23 mouse cellular contexts compared by ENCODE assay signal in the genomic region with DNA sequence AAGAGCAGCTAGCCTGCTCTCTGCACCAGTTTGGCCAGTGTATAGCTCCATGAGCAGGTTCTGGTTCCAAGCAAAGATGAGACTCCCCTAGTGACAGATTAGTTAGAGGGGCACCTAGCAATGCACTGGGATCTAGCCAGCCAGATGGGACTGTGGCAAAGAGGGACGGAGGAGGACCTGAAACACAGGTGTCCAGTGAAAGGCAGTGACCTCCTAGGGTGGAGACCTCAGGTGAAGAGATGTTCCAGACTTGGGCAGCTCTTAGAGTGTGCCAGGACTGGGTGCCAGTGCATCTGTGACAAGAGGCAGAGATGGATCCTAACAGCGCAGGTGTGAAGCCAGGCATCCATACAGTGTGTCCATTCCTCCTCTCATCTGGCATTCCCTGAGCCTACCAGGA. TPM values are rescaled to one million over a fixed set of nuclear protein-coding genes. Genes with fewer than 3 reads are reported as not detected.
DNase-seq lines count a peak whose midpoint lies in the region; ATAC-seq lines count a peak whose summit lies in the region.
"Had no signal": no experiment of that assay in that cellular context is flagged by ENCODE, and none has a peak within 500 bp of the region (broad histone marks: within the 10 kb centered on the region; RNA-seq: fewer than 3 reads in every experiment).

No protein-coding gene starts in this region.

- H3K27ac ChIP-seq in hindbrain, embryonic 13.5 days, result 0 out of 2 replicates have a peak overlapping the region, but pooled peaks have one; percentile 100
- no peak overlapping the region for H3K27ac ChIP-seq in hindbrain, embryonic 12.5 days
- H3K27ac ChIP-seq in midbrain, embryonic 14.5 days (replicated peaks; ENCODE audit: low read depth, low read length), result 0 out of 2 replicates have a peak overlapping the region, but pooled peaks have one; percentile 41
- no peak overlapping the region for H3K27ac ChIP-seq in midbrain, embryonic 11.5 days (ENCODE audit: low read depth, low read length)
- H3K27ac ChIP-seq: embryonic facial prominence, embryonic 10.5 days; heart, adult 2 months; heart, embryonic 15.5 days had no signal

- no peak overlapping the region for H3K4me2 ChIP-seq in hindbrain, embryonic 13.5 days
- H3K4me2 ChIP-seq in hindbrain, embryonic 12.5 days (replicated peaks), result no peak overlapping the region
- H3K4me2 ChIP-seq in midbrain, embryonic 14.5 days (ENCODE audit: low read length), result no peak overlapping the region
- H3K4me2 ChIP-seq in midbrain, embryonic 11.5 days, result no peak overlapping the region
- H3K4me2 ChIP-seq: heart, embryonic 11.5 days; heart, embryonic 15.5 days had no signal

- H3K27me3 ChIP-seq in hindbrain, embryonic 13.5 days, result no peaks in the 10 kb centered on the region
- peaks cover 28% of the 10 kb centered on the region for H3K27me3 ChIP-seq in hindbrain, embryonic 12.5 days
- H3K27me3 ChIP-seq in midbrain, embryonic 14.5 days (ENCODE audit: control insufficient read depth, insufficient read depth, low read length), result no peaks in the 10 kb centered on the region
- peaks cover 5% of the 10 kb centered on the region for H3K27me3 ChIP-seq in midbrain, embryonic 11.5 days (ENCODE audit: control insufficient read depth, insufficient read depth, low read length)

- H3K4me1 ChIP-seq in hindbrain, embryonic 13.5 days (replicated peaks), result peaks cover 50% of the 10 kb centered on the region
- H3K4me1 ChIP-seq in hindbrain, embryonic 12.5 days, result peaks cover 33% of the 10 kb centered on the region
- peaks cover 28% of the 10 kb centered on the region for H3K4me1 ChIP-seq in midbrain, embryonic 14.5 days (ENCODE audit: control insufficient read depth, insufficient read depth, low read length)
- H3K4me1 ChIP-seq in midbrain, embryonic 11.5 days (ENCODE audit: control insufficient read depth, insufficient read depth, low read length), result peaks cover 20% of the 10 kb centered on the region

- peaks cover 9% of the 10 kb centered on the region for H3K36me3 ChIP-seq in hindbrain, embryonic 13.5 days
- H3K36me3 ChIP-seq in hindbrain, embryonic 12.5 days, result no peaks in the 10 kb centered on the region
- peaks cover 4% of the 10 kb centered on the region for H3K36me3 ChIP-seq in midbrain, embryonic 14.5 days (ENCODE audit: control insufficient read depth, insufficient read depth, low read length)
- H3K36me3 ChIP-seq in midbrain, embryonic 11.5 days (ENCODE audit: control insufficient read depth, insufficient read depth, low read length), result no peaks in the 10 kb centered on the region
- H3K36me3 ChIP-seq: embryonic facial prominence, embryonic 10.5 days; G1E; heart, embryonic 15.5 days had no signal

- H3K4me3 ChIP-seq in hindbrain, embryonic 13.5 days, result no peak overlapping the region
- H3K4me3 ChIP-seq in hindbrain, embryonic 12.5 days, result no peak overlapping the region
- H3K4me3 ChIP-seq in midbrain, embryonic 14.5 days (replicated peaks; ENCODE audit: low read depth, low read length), result no peak overlapping the region
- no peak overlapping the region for H3K4me3 ChIP-seq in midbrain, embryonic 11.5 days (ENCODE audit: low read depth, low read length)
- H3K4me3 ChIP-seq: embryonic facial prominence, embryonic 10.5 days; heart, adult 2 months; heart, embryonic 15.5 days had no signal

- 82% methylated on average over 2 of the region's 2 CpGs for WGBS in hindbrain, embryonic 13.5 days
- 69% methylated on average over 2 of the region's 2 CpGs for WGBS in hindbrain, embryonic 12.5 days
- 81% methylated on average over 2 of the region's 2 CpGs for WGBS in midbrain, embryonic 14.5 days
- WGBS in midbrain, embryonic 11.5 days, result 63% methylated on average over 2 of the region's 2 CpGs

- DNase-seq in cerebellum, adult 11-12 months, result peak; percentile 51
- DNase-seq in cerebellum, adult 9-11 months, result peak; percentile 61
- DNase-seq in cerebellum, adult 11 months, result no peak
- DNase-seq in midbrain, embryonic 14.5 days, result no peak
- no peak for DNase-seq in midbrain, embryonic 11.5 days (ENCODE audit: low spot score, missing footprints)
- DNase-seq: adrenal gland, adult 8-10 months; adrenal gland, postnatal 36 days; B cell, adult 2 months; forebrain, postnatal 0 days; gastrocnemius, postnatal 14 days; heart, adult 2 months; heart, postnatal 14 days; kidney, adult 11 months had no signal

- H3K9ac ChIP-seq in hindbrain, embryonic 13.5 days, result 0 out of 2 replicates have a peak overlapping the region, but pooled peaks have one; percentile 2
- H3K9ac ChIP-seq in hindbrain, embryonic 12.5 days, result no peak overlapping the region
- H3K9ac ChIP-seq in midbrain, embryonic 14.5 days (replicated peaks; ENCODE audit: low read length), result no peak overlapping the region
- no peak overlapping the region for H3K9ac ChIP-seq in midbrain, embryonic 11.5 days (ENCODE audit: low read length)
- H3K9ac ChIP-seq: forebrain, postnatal 0 days; heart, embryonic 15.5 days had no signal

- H3K9me3 ChIP-seq in hindbrain, embryonic 13.5 days, result no peaks in the 10 kb centered on the region
- no peaks in the 10 kb centered on the region for H3K9me3 ChIP-seq in hindbrain, embryonic 12.5 days (replicated peaks)
- H3K9me3 ChIP-seq in midbrain, embryonic 14.5 days (ENCODE audit: control insufficient read depth, low read length), result no peaks in the 10 kb centered on the region
- no peaks in the 10 kb centered on the region for H3K9me3 ChIP-seq in midbrain, embryonic 11.5 days (ENCODE audit: control insufficient read depth, low read length)
- H3K9me3 ChIP-seq: embryonic facial prominence, embryonic 10.5 days; G1E; heart, embryonic 15.5 days had no signal

- ATAC-seq in cerebellum, adult (ENCODE audit: insufficient number of reproducible peaks, low FRiP score, low TSS enrichment), result no peak
- no peak for ATAC-seq in hindbrain, embryonic 13.5 days (ENCODE audit: low FRiP score)
- no peak for ATAC-seq in hindbrain, embryonic 12.5 days (ENCODE audit: low FRiP score)
- no peak for ATAC-seq in midbrain, embryonic 14.5 days (ENCODE audit: low FRiP score, low TSS enrichment)
- ATAC-seq in midbrain, embryonic 11.5 days (ENCODE audit: low FRiP score), result no peak
- ATAC-seq: CD4-positive, CD25-positive, alpha-beta regulatory T cell, adult 4 months; forebrain, postnatal 0 days; hindbrain, embryonic 16.5 days had no signal

RNA-seq across cellular contexts. Expression of a gene that starts 10.9 kb away (rescaled TPM):
- 14.6 and 15.6 TPM in 2 replicates for polyA plus RNA-seq in hindbrain, embryonic 13.5 days (2015; fragmentation: Nextera tagmentation; extraction: Ambion mirVana)
- 12.6 and 12.7 TPM in 2 replicates for polyA plus RNA-seq in hindbrain, embryonic 12.5 days (2016; fragmentation: Nextera tagmentation; extraction: Ambion mirVana)
- 28.4 and 39.0 TPM in 2 replicates for polyA plus RNA-seq in midbrain, embryonic 14.5 days (2014; fragmentation: Nextera tagmentation; extraction: Ambion mirVana)
- 9.2 and 10.3 TPM in 2 replicates for polyA plus RNA-seq in midbrain, embryonic 11.5 days (2014; fragmentation: Nextera tagmentation; extraction: Ambion mirVana)
- polyA plus RNA-seq: CD4-positive, CD25-positive, alpha-beta regulatory T cell, adult 4 months; G1E had no signal

RNA-seq across cellular contexts. Expression of a gene that starts 25.5 kb away (rescaled TPM):
- 5.6 and 6.5 TPM in 2 replicates for polyA plus RNA-seq in hindbrain, embryonic 13.5 days (2015; fragmentation: Nextera tagmentation; extraction: Ambion mirVana)
- 1.3 and 3.9 TPM in 2 replicates for polyA plus RNA-seq in hindbrain, embryonic 12.5 days (2016; fragmentation: Nextera tagmentation; extraction: Ambion mirVana)
- polyA plus RNA-seq in midbrain, embryonic 14.5 days (2014; fragmentation: Nextera tagmentation; extraction: Ambion mirVana), result 8.6 and 8.9 TPM in 2 replicates
- polyA plus RNA-seq in midbrain, embryonic 11.5 days (2014; fragmentation: Nextera tagmentation; extraction: Ambion mirVana), result 1.8 and 2.9 TPM in 2 replicates
- polyA plus RNA-seq: embryonic facial prominence, embryonic 10.5 days; G1E; intestine, embryonic 14.5 days had no signal

RNA-seq across cellular contexts. Expression of a gene that starts 28.1 kb away (rescaled TPM):
- 45.8 and 46.2 TPM in 2 replicates for polyA plus RNA-seq in hindbrain, embryonic 13.5 days (2015; fragmentation: Nextera tagmentation; extraction: Ambion mirVana)
- 60.5 and 65.1 TPM in 2 replicates for polyA plus RNA-seq in hindbrain, embryonic 12.5 days (2016; fragmentation: Nextera tagmentation; extraction: Ambion mirVana)
- 27.9 and 32.5 TPM in 2 replicates for polyA plus RNA-seq in midbrain, embryonic 14.5 days (2014; fragmentation: Nextera tagmentation; extraction: Ambion mirVana)
- 49.4 and 55.8 TPM in 2 replicates for polyA plus RNA-seq in midbrain, embryonic 11.5 days (2014; fragmentation: Nextera tagmentation; extraction: Ambion mirVana)

RNA-seq across cellular contexts. Expression of a gene that starts 54.1 kb away (rescaled TPM):
- polyA plus RNA-seq in hindbrain, embryonic 13.5 days (2015; fragmentation: Nextera tagmentation; extraction: Ambion mirVana), result 1.8 and 2.4 TPM in 2 replicates
- polyA plus RNA-seq in hindbrain, embryonic 12.5 days (2016; fragmentation: Nextera tagmentation; extraction: Ambion mirVana), result 1.1 and 1.9 TPM in 2 replicates
- 1.7 and 1.9 TPM in 2 replicates for polyA plus RNA-seq in midbrain, embryonic 14.5 days (2014; fragmentation: Nextera tagmentation; extraction: Ambion mirVana)
- 0.31 and 1.1 TPM in 2 replicates for polyA plus RNA-seq in midbrain, embryonic 11.5 days (2014; fragmentation: Nextera tagmentation; extraction: Ambion mirVana)
- polyA plus RNA-seq: CD4-positive, CD25-positive, alpha-beta regulatory T cell, adult 4 months had no signal

RNA-seq across cellular contexts. Expression of a gene that starts 55.8 kb away (rescaled TPM):
- 26.1 and 27.7 TPM in 2 replicates for polyA plus RNA-seq in hindbrain, embryonic 13.5 days (2015; fragmentation: Nextera tagmentation; extraction: Ambion mirVana)
- polyA plus RNA-seq in hindbrain, embryonic 12.5 days (2016; fragmentation: Nextera tagmentation; extraction: Ambion mirVana), result 6.8 and 7.5 TPM in 2 replicates
- polyA plus RNA-seq in midbrain, embryonic 14.5 days (2014; fragmentation: Nextera tagmentation; extraction: Ambion mirVana), result 39.5 and 48.5 TPM in 2 replicates
- polyA plus RNA-seq in midbrain, embryonic 11.5 days (2014; fragmentation: Nextera tagmentation; extraction: Ambion mirVana), result 1.5 and 2.1 TPM in 2 replicates
- polyA plus RNA-seq: CD4-positive, CD25-positive, alpha-beta regulatory T cell, adult 4 months had no signal

Comparison
In these comparisons a context has a peak if more than half of its experiments do, and no peak if none do; other contexts are left out.
1. DNase-seq: peak in cerebellum, adult 11-12 months (single experiment) and cerebellum, adult 9-11 months (single experiment); none in cerebellum, adult 11 months (single experiment), midbrain, embryonic 14.5 days (single experiment) and midbrain, embryonic 11.5 days (single experiment).
2. H3K27ac ChIP-seq: peak in hindbrain, embryonic 13.5 days (single experiment) and midbrain, embryonic 14.5 days (single experiment); none in hindbrain, embryonic 12.5 days (single experiment) and midbrain, embryonic 11.5 days (single experiment).